Mouse (Mus musculus): ENCODE measurements around the gene Ripply3. TPM values are rescaled to one million over a fixed set of nuclear protein-coding genes. Genes with fewer than 3 reads are reported as not detected.

The Ripply3 gene
- polyA plus RNA-seq, 1 experiment from 2014 or later = 73.9 TPM

DNA sequence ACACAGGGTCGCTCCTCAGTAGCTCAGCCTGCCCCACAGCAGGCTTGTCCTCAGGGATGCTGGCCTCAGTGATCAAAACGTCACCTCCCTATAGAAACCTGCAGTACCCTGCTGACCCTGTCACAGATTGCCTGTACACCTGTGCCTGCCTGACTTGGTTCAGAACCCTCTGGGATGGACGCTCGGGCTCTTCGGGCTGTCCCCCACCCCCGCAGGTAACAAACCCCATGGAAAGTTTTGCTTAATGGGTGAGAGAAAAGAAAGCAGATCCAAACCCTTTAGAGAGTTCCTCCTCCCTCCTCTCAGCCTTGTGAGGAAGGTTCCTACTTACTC lies 25.1 kb upstream of the Ripply3 start:
- WGBS = 31% methylated on average over 6 of the region's 6 CpGs

DNA sequence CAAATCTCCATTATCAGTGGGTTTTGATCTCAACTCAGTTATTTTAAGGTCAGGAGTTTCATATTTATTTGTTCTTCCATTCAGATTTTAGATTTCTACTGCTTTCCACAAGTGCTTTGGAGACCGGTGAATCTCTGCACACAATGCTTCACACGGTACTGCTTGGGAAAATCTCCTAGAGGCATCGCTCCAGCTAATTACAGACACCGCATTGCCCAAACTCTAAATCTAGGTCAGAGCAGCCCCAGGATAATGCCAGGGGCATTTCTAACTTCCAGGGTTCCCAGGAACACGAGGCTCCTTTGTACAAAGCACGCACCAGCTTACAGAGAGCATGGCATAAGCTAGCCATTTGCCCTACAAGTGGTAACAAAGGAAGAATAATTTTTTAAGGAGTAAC lies 20.7 kb upstream of the Ripply3 start:
- no peak for ATAC-seq
- Histone ChIP-seq H3K4me3 (ENCODE audit: low read depth, low read length) (no peak overlapping the region), H3K4me1 (ENCODE audit: insufficient read depth, low read depth, low read length) (no peaks in the 10 kb centered on the region), H3K27me3 (replicated peaks; ENCODE audit: insufficient read depth, low read length) (no peaks in the 10 kb centered on the region), H3K36me3 (ENCODE audit: insufficient read depth, low read length) (no peaks in the 10 kb centered on the region), H3K9me3 (ENCODE audit: low read length) (no peaks in the 10 kb centered on the region), H3K27ac (ENCODE audit: low read length) (no peak overlapping the region), H3K4me2 (replicated peaks; ENCODE audit: low read depth, low read length) (no peak overlapping the region), H3K9ac (replicated peaks; ENCODE audit: low read depth) (no peak overlapping the region)
- 66% methylated on average over 6 of the region's 6 CpGs for WGBS
- TF ChIP-seq CTCF (IDR thresholded peaks at IDR 0.05) (no peak), EP300 (IDR thresholded peaks at IDR 0.05) (no peak)
- DNase-seq (ENCODE audit: low spot score) = no peak

More for the DNA sequence above, 25.1 kb upstream of the Ripply3 start:
- Histone ChIP-seq H3K36me3 (ENCODE audit: insufficient read depth, low read length) (no peaks in the 10 kb centered on the region), H3K4me3 (ENCODE audit: low read depth, low read length) (no peak overlapping the region), H3K27ac (ENCODE audit: low read length) (no peak overlapping the region), H3K4me2 (replicated peaks; ENCODE audit: low read depth, low read length) (0 out of 2 replicates have a peak overlapping the region, but pooled peaks have one; percentile 25), H3K4me1 (ENCODE audit: insufficient read depth, low read depth, low read length) (no peaks in the 10 kb centered on the region), H3K9ac (replicated peaks; ENCODE audit: low read depth) (no peak overlapping the region), H3K27me3 (replicated peaks; ENCODE audit: insufficient read depth, low read length) (no peaks in the 10 kb centered on the region), H3K9me3 (ENCODE audit: low read length) (no peaks in the 10 kb centered on the region)
- ATAC-seq = peak; percentile 13
- TF ChIP-seq CTCF (IDR thresholded peaks at IDR 0.05) (no peak), EP300 (IDR thresholded peaks at IDR 0.05) (no peak)
- no peak for DNase-seq (ENCODE audit: low spot score)

DNA sequence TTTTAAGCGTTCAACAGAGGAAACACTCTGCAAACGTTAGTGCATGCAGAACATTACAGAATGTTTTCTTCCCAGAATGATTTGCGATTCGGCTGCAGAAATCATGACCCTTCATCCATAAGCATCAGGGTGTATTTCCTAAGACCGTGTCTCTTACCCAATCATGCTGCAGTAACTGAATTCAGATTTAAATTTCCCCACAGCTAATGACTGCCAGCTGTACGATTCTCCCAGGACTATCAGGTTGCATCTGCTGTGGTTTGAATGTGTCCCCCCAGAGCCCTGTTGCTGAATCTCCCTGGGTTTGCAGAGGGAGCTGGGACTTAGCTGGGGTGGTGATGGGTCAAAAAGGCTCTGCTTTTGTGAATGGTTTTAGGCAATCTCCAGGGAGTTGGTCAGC lies 20.3 kb upstream of the Ripply3 start:
- no peaks in the 10 kb centered on the region for H3K4me1 ChIP-seq (ENCODE audit: insufficient read depth, low read depth, low read length)
- no peak overlapping the region for H3K9ac ChIP-seq (replicated peaks; ENCODE audit: low read depth)
- no peaks in the 10 kb centered on the region for H3K9me3 ChIP-seq (ENCODE audit: low read length)
- TF ChIP-seq CTCF (IDR thresholded peaks at IDR 0.05) (no peak), EP300 (IDR thresholded peaks at IDR 0.05) (peak; percentile 36; the same call in 1 of the 2 replicates)
- ATAC-seq (peak; percentile 40), DNase-seq (ENCODE audit: low spot score) (peak; percentile 85)
- no peak overlapping the region for H3K4me3 ChIP-seq (ENCODE audit: low read depth, low read length)
- no peaks in the 10 kb centered on the region for H3K36me3 ChIP-seq (ENCODE audit: insufficient read depth, low read length)
- H3K27ac ChIP-seq (ENCODE audit: low read length) = no peak overlapping the region
- WGBS = 34% methylated on average over 6 of the region's 6 CpGs
- H3K4me2 ChIP-seq (replicated peaks; ENCODE audit: low read depth, low read length) = no peak overlapping the region
- no peaks in the 10 kb centered on the region for H3K27me3 ChIP-seq (replicated peaks; ENCODE audit: insufficient read depth, low read length)

DNA sequence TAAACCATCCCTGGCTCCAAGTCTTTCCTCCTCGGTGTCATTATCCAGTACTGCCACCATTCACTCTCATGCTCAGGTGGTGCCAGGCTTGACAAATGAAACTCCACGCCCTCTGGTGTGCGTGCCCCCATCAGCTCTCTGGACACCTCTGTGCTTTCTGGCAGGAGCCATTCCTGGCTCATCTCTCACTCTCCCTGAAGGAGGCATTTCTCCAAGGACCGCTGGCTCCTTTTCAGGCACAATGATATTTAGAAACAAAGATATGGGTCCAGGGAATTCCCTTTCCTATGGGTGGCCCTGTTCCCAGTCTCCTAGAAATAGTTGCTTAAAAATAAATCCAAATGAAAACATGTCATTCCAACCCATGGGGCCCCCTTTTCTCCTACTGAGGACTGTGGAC lies 19.2 kb upstream of the Ripply3 start:
- Histone ChIP-seq H3K4me3 (ENCODE audit: low read depth, low read length) (no peak overlapping the region), H3K9me3 (ENCODE audit: low read length) (no peaks in the 10 kb centered on the region), H3K9ac (replicated peaks; ENCODE audit: low read depth) (no peak overlapping the region), H3K27me3 (replicated peaks; ENCODE audit: insufficient read depth, low read length) (no peaks in the 10 kb centered on the region), H3K4me1 (ENCODE audit: insufficient read depth, low read depth, low read length) (no peaks in the 10 kb centered on the region), H3K36me3 (ENCODE audit: insufficient read depth, low read length) (no peaks in the 10 kb centered on the region), H3K4me2 (replicated peaks; ENCODE audit: low read depth, low read length) (no peak overlapping the region), H3K27ac (ENCODE audit: low read length) (no peak overlapping the region)
- ATAC-seq = no peak
- WGBS = 83% methylated on average over 4 of the region's 4 CpGs
- DNase-seq (ENCODE audit: low spot score) = no peak
- TF ChIP-seq CTCF (IDR thresholded peaks at IDR 0.05) (no peak), EP300 (IDR thresholded peaks at IDR 0.05) (no peak)

DNA sequence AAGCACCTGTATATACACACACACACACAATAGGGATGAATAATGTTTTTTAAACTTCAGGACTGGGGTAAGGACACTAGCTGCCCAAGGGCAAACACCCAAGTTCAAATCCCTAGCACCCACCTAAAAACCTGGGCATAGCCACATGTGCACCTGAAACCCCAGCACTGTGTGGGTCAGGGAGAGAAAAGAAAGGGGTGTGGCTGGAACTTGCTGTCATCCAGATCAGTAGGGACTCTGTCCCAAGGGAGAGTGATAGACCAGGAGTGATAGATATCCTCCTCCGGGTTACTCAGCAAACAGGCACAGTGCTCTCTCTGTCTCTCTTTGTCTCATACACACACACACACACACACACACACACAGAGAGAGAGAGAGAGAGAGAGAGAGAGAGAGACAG lies 16.8 kb upstream of the Ripply3 start:
- no peak overlapping the region for H3K27ac ChIP-seq (ENCODE audit: low read length)
- no peak overlapping the region for H3K4me2 ChIP-seq (replicated peaks; ENCODE audit: low read depth, low read length)
- DNase-seq (ENCODE audit: low spot score) = no peak
- no peak overlapping the region for H3K9ac ChIP-seq (replicated peaks; ENCODE audit: low read depth)
- TF ChIP-seq EP300 (IDR thresholded peaks at IDR 0.05) (no peak), CTCF (IDR thresholded peaks at IDR 0.05) (no peak)
- H3K36me3 ChIP-seq (ENCODE audit: insufficient read depth, low read length) = no peaks in the 10 kb centered on the region
- H3K4me1 ChIP-seq (ENCODE audit: insufficient read depth, low read depth, low read length) = no peaks in the 10 kb centered on the region
- no peaks in the 10 kb centered on the region for H3K27me3 ChIP-seq (replicated peaks; ENCODE audit: insufficient read depth, low read length)
- H3K9me3 ChIP-seq (ENCODE audit: low read length) = no peaks in the 10 kb centered on the region
- no peak for ATAC-seq
- no peak overlapping the region for H3K4me3 ChIP-seq (ENCODE audit: low read depth, low read length)
- 61% methylated on average over 1 of the region's 1 CpGs for WGBS

DNA sequence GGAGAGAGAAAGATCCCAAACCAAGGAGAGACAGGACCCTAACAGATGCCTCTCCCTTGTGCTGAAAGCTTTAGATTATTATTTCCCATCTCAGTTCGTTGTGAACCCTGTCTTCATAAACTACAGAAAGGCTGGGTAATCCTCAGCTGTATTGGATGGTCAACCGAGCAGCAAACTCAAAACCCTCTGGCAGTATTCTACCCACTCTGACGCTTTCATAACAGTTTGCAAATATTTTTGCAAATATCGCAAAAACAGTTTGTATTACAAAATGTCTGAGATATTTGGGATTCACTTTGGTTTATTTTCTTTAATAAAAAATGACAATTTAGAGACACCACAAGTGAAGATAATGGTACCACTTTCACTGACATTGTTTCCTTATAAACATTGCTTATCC lies 16.3 kb upstream of the Ripply3 start:
- Histone ChIP-seq H3K27me3 (replicated peaks; ENCODE audit: insufficient read depth, low read length) (no peaks in the 10 kb centered on the region), H3K9me3 (ENCODE audit: low read length) (no peaks in the 10 kb centered on the region), H3K27ac (ENCODE audit: low read length) (peak overlapping the region; percentile 99), H3K36me3 (ENCODE audit: insufficient read depth, low read length) (no peaks in the 10 kb centered on the region), H3K4me2 (replicated peaks; ENCODE audit: low read depth, low read length) (peak overlapping the region; percentile 77), H3K4me3 (ENCODE audit: low read depth, low read length) (peak overlapping the region; percentile 72; the same call in 1 of the 2 replicates), H3K9ac (replicated peaks; ENCODE audit: low read depth) (no peak overlapping the region; the same call in 1 of the 2 replicates), H3K4me1 (ENCODE audit: insufficient read depth, low read depth, low read length) (no peaks in the 10 kb centered on the region)
- DNase-seq (ENCODE audit: low spot score) = no peak
- ATAC-seq = no peak
- WGBS = 55% methylated on average over 4 of the region's 4 CpGs
- no peak for TF ChIP-seq EP300 (IDR thresholded peaks at IDR 0.05)
- no peak for TF ChIP-seq CTCF (IDR thresholded peaks at IDR 0.05)

DNA sequence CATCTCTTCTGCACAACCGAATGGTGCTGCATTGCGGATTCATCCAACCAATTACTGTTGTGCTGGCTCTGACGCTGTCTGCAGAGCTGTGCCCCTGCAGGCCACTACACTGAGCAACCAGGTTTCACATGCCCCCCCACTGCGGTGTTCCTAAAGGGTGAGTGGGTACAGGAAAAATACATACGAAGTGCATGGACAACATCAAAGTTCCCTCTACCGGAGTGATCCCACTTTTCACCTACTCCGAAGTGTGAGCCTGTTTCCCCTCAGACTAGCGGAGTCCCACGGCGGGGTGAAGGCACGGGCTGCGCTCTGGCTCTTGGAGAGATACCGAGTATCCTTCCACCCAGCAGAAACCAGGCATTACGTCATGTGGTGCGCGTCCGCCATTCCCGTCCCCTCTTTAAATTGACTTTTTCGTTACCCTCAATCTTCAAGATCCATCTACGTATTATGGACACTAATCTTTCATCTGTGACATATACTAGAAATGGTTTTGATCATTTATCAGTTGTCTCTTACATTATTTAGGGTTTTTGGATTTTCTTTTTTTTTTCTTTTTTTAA lies 15.5 kb upstream of the Ripply3 start:
- no peaks in the 10 kb centered on the region for H3K4me1 ChIP-seq (ENCODE audit: insufficient read depth, low read depth, low read length)
- peak; percentile 96 for DNase-seq (ENCODE audit: low spot score)
- ATAC-seq = peak; percentile 88
- H3K36me3 ChIP-seq (ENCODE audit: insufficient read depth, low read length) = no peaks in the 10 kb centered on the region
- H3K27me3 ChIP-seq (replicated peaks; ENCODE audit: insufficient read depth, low read length) = no peaks in the 10 kb centered on the region
- H3K27ac ChIP-seq (ENCODE audit: low read length) = peak overlapping the region; percentile 99
- peak overlapping the region; percentile 77 for H3K4me2 ChIP-seq (replicated peaks; ENCODE audit: low read depth, low read length)
- TF ChIP-seq CTCF (IDR thresholded peaks at IDR 0.05) = peak; percentile 63
- peak; percentile 61; the same call in 1 of the 2 replicates for TF ChIP-seq EP300 (IDR thresholded peaks at IDR 0.05)
- peak overlapping the region; percentile 80 for H3K9ac ChIP-seq (replicated peaks; ENCODE audit: low read depth)
- H3K9me3 ChIP-seq (ENCODE audit: low read length) = no peaks in the 10 kb centered on the region
- peak overlapping the region; percentile 72 for H3K4me3 ChIP-seq (ENCODE audit: low read depth, low read length)
- under 1% methylated on average over 20 of the region's 20 CpGs for WGBS

All from lung, postnatal 0 days (tissue).